Comparison of ENCODE assay signal across 8 mouse cellular contexts in the genomic region with DNA sequence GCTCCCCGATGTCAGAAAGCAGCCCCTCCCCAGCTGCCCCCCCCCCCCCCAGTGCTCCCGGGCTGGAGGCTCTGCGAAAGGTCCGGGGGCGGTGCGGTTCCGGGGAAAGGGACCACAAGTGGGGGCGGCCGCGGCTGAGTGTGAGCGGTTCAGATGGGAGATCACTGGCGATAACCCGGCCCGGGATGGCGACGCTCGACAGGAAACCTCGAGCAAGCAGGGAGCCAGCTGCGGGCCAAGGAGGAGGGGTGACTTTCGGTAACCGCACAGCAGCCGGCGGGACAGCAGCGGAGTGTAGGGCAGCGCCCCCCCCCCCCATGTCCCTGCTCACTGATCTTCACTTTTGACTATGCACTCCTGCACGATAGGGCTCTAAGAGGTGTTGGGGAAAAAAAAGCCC. TPM values are rescaled to one million over a fixed set of nuclear protein-coding genes. Genes with fewer than 3 reads are reported as not detected.
DNase-seq lines count a peak whose midpoint lies in the region; ATAC-seq and TF ChIP-seq lines count a peak whose summit lies in the region.

No protein-coding gene starts in this region.

- peak overlapping the region; percentile 45; the same call in 1 of the 2 replicates for H3K9ac ChIP-seq in kidney, embryonic 14.5 days (ENCODE audit: low read depth, low read length)
- peak overlapping the region; percentile 43 for H3K9ac ChIP-seq in hindbrain, embryonic 11.5 days (ENCODE audit: low read depth, low read length)
- H3K9ac ChIP-seq in liver, embryonic 16.5 days (ENCODE audit: low read depth, low read length), result peak overlapping the region; percentile 36
- H3K9ac ChIP-seq in neural tube, embryonic 12.5 days, result peak overlapping the region; percentile 56

- no peak for TF ChIP-seq POLR2A in cortical plate, adult 2 months (IDR thresholded peaks at IDR 0.05; ENCODE audit: extremely low read depth, insufficient read depth, low read length)

- ATAC-seq in kidney, embryonic 14.5 days (ENCODE audit: low FRiP score, low TSS enrichment), result peak; percentile 24
- peak; percentile 20 for ATAC-seq in hindbrain, embryonic 11.5 days (ENCODE audit: low FRiP score)
- ATAC-seq in liver, embryonic 16.5 days (ENCODE audit: low read depth), result peak; percentile 26
- peak; percentile 49 for ATAC-seq in neural tube, embryonic 12.5 days (ENCODE audit: low FRiP score, low read depth)

- TF ChIP-seq CTCF in cortical plate, adult 2 months (IDR thresholded peaks at IDR 0.05; ENCODE audit: extremely low read depth, insufficient read depth, low read length), result no peak

- H3K9me3 ChIP-seq in kidney, embryonic 14.5 days (ENCODE audit: control insufficient read depth, low read length), result no peaks in the 10 kb centered on the region
- H3K9me3 ChIP-seq in hindbrain, embryonic 11.5 days (ENCODE audit: control insufficient read depth, low read length), result no peaks in the 10 kb centered on the region
- no peaks in the 10 kb centered on the region for H3K9me3 ChIP-seq in liver, embryonic 16.5 days (replicated peaks; ENCODE audit: control insufficient read depth, low read length)
- no peaks in the 10 kb centered on the region for H3K9me3 ChIP-seq in neural tube, embryonic 12.5 days

- WGBS in kidney, embryonic 14.5 days, result under 1% methylated on average over 22 of the region's 26 CpGs
- WGBS in hindbrain, embryonic 11.5 days, result under 1% methylated on average over 26 of the region's 26 CpGs
- under 1% methylated on average over 26 of the region's 26 CpGs for WGBS in liver, embryonic 16.5 days (ENCODE audit: insufficient replicate concordance)
- WGBS in neural tube, embryonic 12.5 days, result under 1% methylated on average over 26 of the region's 26 CpGs

- H3K4me3 ChIP-seq in kidney, embryonic 14.5 days (ENCODE audit: low read length), result peak overlapping the region; percentile 54
- peak overlapping the region; percentile 44 for H3K4me3 ChIP-seq in cortical plate, adult 2 months (ENCODE audit: insufficient read depth, low read length)
- H3K4me3 ChIP-seq in hindbrain, embryonic 11.5 days (ENCODE audit: low read depth, low read length), result peak overlapping the region; percentile 40
- peak overlapping the region; percentile 56 for H3K4me3 ChIP-seq in liver, embryonic 16.5 days (ENCODE audit: low read depth, low read length)
- H3K4me3 ChIP-seq in neural tube, embryonic 12.5 days, result peak overlapping the region; percentile 45

- peaks cover 18% of the 10 kb centered on the region for H3K27me3 ChIP-seq in kidney, embryonic 14.5 days (ENCODE audit: control insufficient read depth, insufficient read depth, low read length)
- peaks cover 29% of the 10 kb centered on the region for H3K27me3 ChIP-seq in hindbrain, embryonic 11.5 days (ENCODE audit: control insufficient read depth, insufficient read depth, low read length)
- peaks cover 38% of the 10 kb centered on the region for H3K27me3 ChIP-seq in liver, embryonic 16.5 days (ENCODE audit: control insufficient read depth, insufficient read depth, low read depth, low read length)
- peaks cover 58% of the 10 kb centered on the region for H3K27me3 ChIP-seq in neural tube, embryonic 12.5 days (replicated peaks)

- H3K4me2 ChIP-seq in kidney, embryonic 14.5 days (replicated peaks; ENCODE audit: low read depth, low read length), result peak overlapping the region; percentile 100
- H3K4me2 ChIP-seq in hindbrain, embryonic 11.5 days (replicated peaks; ENCODE audit: low read depth, low read length), result peak overlapping the region; percentile 94
- peak overlapping the region; percentile 91 for H3K4me2 ChIP-seq in liver, embryonic 16.5 days (ENCODE audit: low read depth, low read length)
- H3K4me2 ChIP-seq in neural tube, embryonic 12.5 days (replicated peaks), result peak overlapping the region; percentile 97

- no peak for DNase-seq in kidney, adult 11 months
- DNase-seq in hindbrain, embryonic 11.5 days (ENCODE audit: low spot score), result peak; percentile 59
- DNase-seq in urinary bladder, postnatal 4 days (ENCODE audit: low spot score in 2 of 2), result no peak
- DNase-seq in cerebellum, adult 9-11 months, result no peak

- no peak overlapping the region for H3K27ac ChIP-seq in kidney, embryonic 14.5 days (ENCODE audit: low read depth, low read length)
- H3K27ac ChIP-seq in cortical plate, adult 2 months (ENCODE audit: insufficient read depth, low read length), result no peak overlapping the region
- H3K27ac ChIP-seq in hindbrain, embryonic 11.5 days (ENCODE audit: low read depth, low read length), result no peak overlapping the region
- H3K27ac ChIP-seq in liver, embryonic 16.5 days (ENCODE audit: low read length), result no peak overlapping the region
- no peak overlapping the region for H3K27ac ChIP-seq in neural tube, embryonic 12.5 days

- no peaks in the 10 kb centered on the region for H3K36me3 ChIP-seq in kidney, embryonic 14.5 days (ENCODE audit: control insufficient read depth, insufficient read depth, low read length)
- H3K36me3 ChIP-seq in hindbrain, embryonic 11.5 days (ENCODE audit: control insufficient read depth, insufficient read depth, low read length), result no peaks in the 10 kb centered on the region
- no peaks in the 10 kb centered on the region for H3K36me3 ChIP-seq in liver, embryonic 16.5 days (ENCODE audit: control insufficient read depth, insufficient read depth)
- no peaks in the 10 kb centered on the region for H3K36me3 ChIP-seq in neural tube, embryonic 12.5 days

- H3K4me1 ChIP-seq in kidney, embryonic 14.5 days (ENCODE audit: control insufficient read depth, insufficient read depth, low read length), result peaks cover 28% of the 10 kb centered on the region
- H3K4me1 ChIP-seq in cortical plate, adult 2 months (ENCODE audit: control insufficient read depth, insufficient read depth, low read length), result no peaks in the 10 kb centered on the region
- H3K4me1 ChIP-seq in hindbrain, embryonic 11.5 days (replicated peaks; ENCODE audit: control insufficient read depth, insufficient read depth, low read length), result peaks cover 2% of the 10 kb centered on the region; the same call in 1 of the 2 replicates
- peaks cover 23% of the 10 kb centered on the region for H3K4me1 ChIP-seq in liver, embryonic 16.5 days (ENCODE audit: control insufficient read depth, low read depth, low read length)
- peaks cover 30% of the 10 kb centered on the region for H3K4me1 ChIP-seq in neural tube, embryonic 12.5 days

RNA-seq across cellular contexts. Expression of gene Cd247, which starts 56.5 kb away (rescaled TPM):
- polyA plus RNA-seq in kidney, embryonic 14.5 days (2014; fragmentation: Nextera tagmentation; extraction: Ambion mirVana), result 0.88 and 1.2 TPM in 2 replicates
- polyA plus RNA-seq in cortical plate, adult 2 months (2012; rRNA removed), result 0.21 and 0.34 TPM in 2 replicates
- 0.88 and 1.3 TPM in 2 replicates for polyA plus RNA-seq in hindbrain, embryonic 11.5 days (2014; fragmentation: Nextera tagmentation; extraction: Ambion mirVana)
- 0.09 and 0.17 TPM in 2 replicates for polyA plus RNA-seq in liver, embryonic 16.5 days (2015; fragmentation: Nextera tagmentation; extraction: Ambion mirVana)
- 1.2 and 1.8 TPM in 2 replicates for polyA plus RNA-seq in neural tube, embryonic 12.5 days (2016; fragmentation: Nextera tagmentation; extraction: Ambion mirVana)
